Mouse (Mus musculus): ENCODE measurements around the gene Zfp872.
"Not testable (repeated sequence)": the region's sequence is repeated elsewhere in the genome, so short reads cannot be mapped to it uniquely, and the experiment has no call there.

Gene Zfp872

GRCm38 (mm10) chr9:22188025-22188611, at the start of gene Zfp872:
TSS of gene Zfp872 (plus strand) at chr9:22188090.
- DNase-seq: peak; percentile 63

GRCm38 (mm10) chr9:22138480-22138879, 49.4 kb upstream of the Zfp872 start:
- peak; percentile 59 for DNase-seq

- no peak for DNase-seq
These were observed 48.1 kb upstream of the Zfp872 start for GRCm38 (mm10) chr9:22139746-22140145.

- DNase-seq: peak; percentile 94
These were observed 44.5 kb upstream of the Zfp872 start for GRCm38 (mm10) chr9:22143108-22144037.

GRCm38 (mm10) chr9:22144304-22144965, 43.5 kb upstream of the Zfp872 start:
- DNase-seq: no peak

GRCm38 (mm10) chr9:22149426-22150248, 38.3 kb upstream of the Zfp872 start:
- DNase-seq: no peak

GRCm38 (mm10) chr9:22150249-22150693, 37.6 kb upstream of the Zfp872 start:
- DNase-seq: not testable (repeated sequence)

GRCm38 (mm10) chr9:22150946-22151345, 36.9 kb upstream of the Zfp872 start:
- DNase-seq: no peak

- no peak for DNase-seq
These were observed 34.1 kb upstream of the Zfp872 start for GRCm38 (mm10) chr9:22153810-22154209.

GRCm38 (mm10) chr9:22155614-22156013, 32.3 kb upstream of the Zfp872 start:
- peak; percentile 84 for DNase-seq

GRCm38 (mm10) chr9:22156497-22157245, 31.2 kb upstream of the Zfp872 start, which contains the start of gene Pigyl:
TSS of gene Pigyl (plus strand) at chr9:22156846.
- DNase-seq: peak; percentile 100

GRCm38 (mm10) chr9:22157516-22158265, 30.2 kb upstream of the Zfp872 start:
- DNase-seq: no peak

GRCm38 (mm10) chr9:22161299-22161698, 26.6 kb upstream of the Zfp872 start:
- no peak for DNase-seq

- DNase-seq: no peak
These were observed 25.6 kb upstream of the Zfp872 start for GRCm38 (mm10) chr9:22162305-22162704.

- DNase-seq: no peak
These were observed 25.0 kb upstream of the Zfp872 start for GRCm38 (mm10) chr9:22162912-22163311.

GRCm38 (mm10) chr9:22164711-22165668, 22.9 kb upstream of the Zfp872 start:
- peak; percentile 63 for DNase-seq

GRCm38 (mm10) chr9:22165964-22166363, 21.9 kb upstream of the Zfp872 start:
- no peak for DNase-seq

- DNase-seq: peak; percentile 21
These were observed 21.2 kb upstream of the Zfp872 start for GRCm38 (mm10) chr9:22166686-22167085.

- no peak for DNase-seq
These were observed 20.1 kb upstream of the Zfp872 start for GRCm38 (mm10) chr9:22167751-22168150.

GRCm38 (mm10) chr9:22169327-22169726, 18.6 kb upstream of the Zfp872 start:
- no peak for DNase-seq
